Mouse (Mus musculus) ES-CJ7 (cell line): ENCODE results near the gene Tmcc2.

Experiments used
- DNase-seq: peaks from one replicate; pipeline ENCODE4 v3.0.0; 2011; ENCODE audit warnings: low read depth, low spot score

Gene Tmcc2

GRCm38 (mm10) chr1:132315889-132316624, 75.0 kb downstream of the Tmcc2 start, which contains the start of gene Nuak2:
Gene Nuak2 (plus strand): TSS chr1:132316126.
- DNase-seq, result peak; percentile 97

GRCm38 (mm10) chr1:132312703-132313102, 78.4 kb downstream of the Tmcc2 start:
- DNase-seq, result peak; percentile 84

GRCm38 (mm10) chr1:132312043-132312442, 79.0 kb downstream of the Tmcc2 start:
- no peak for DNase-seq

- DNase-seq, result no peak
Measured at GRCm38 (mm10) chr1:132311174-132311859, 79.8 kb downstream of the Tmcc2 start.

GRCm38 (mm10) chr1:132310754-132311153, 80.3 kb downstream of the Tmcc2 start:
- DNase-seq, result no peak

GRCm38 (mm10) chr1:132308674-132309073, 82.4 kb downstream of the Tmcc2 start:
- no peak for DNase-seq

- no peak for DNase-seq
Measured at GRCm38 (mm10) chr1:132307962-132308361, 83.1 kb downstream of the Tmcc2 start.

GRCm38 (mm10) chr1:132306808-132307207, 84.3 kb downstream of the Tmcc2 start:
- DNase-seq, result peak; percentile 66
